Mouse (Mus musculus) liver, adult (tissue): ENCODE data around the gene Nop9.

Experiments
- GATA4 ChIP-seq: IDR thresholded peaks from 2 replicates; pipeline ENCODE4 v1.6.1; 2014; ENCODE audit warnings: mild to moderate bottlenecking, low read length; ENCODE audit not compliant: insufficient replicate concordance

Gene Nop9

GRCm38 (mm10) chr14:55779656-55780055 lies 34.2 kb downstream of the Nop9 start:
- TF ChIP-seq GATA4, result no peak

- TF ChIP-seq GATA4, result no peak
These were observed 35.2 kb downstream of the Nop9 start for GRCm38 (mm10) chr14:55780736-55781135.

- peak; percentile 80; the same call in 1 of the 2 replicates for TF ChIP-seq GATA4
These were observed 35.8 kb downstream of the Nop9 start for GRCm38 (mm10) chr14:55781310-55781709.

DNA sequence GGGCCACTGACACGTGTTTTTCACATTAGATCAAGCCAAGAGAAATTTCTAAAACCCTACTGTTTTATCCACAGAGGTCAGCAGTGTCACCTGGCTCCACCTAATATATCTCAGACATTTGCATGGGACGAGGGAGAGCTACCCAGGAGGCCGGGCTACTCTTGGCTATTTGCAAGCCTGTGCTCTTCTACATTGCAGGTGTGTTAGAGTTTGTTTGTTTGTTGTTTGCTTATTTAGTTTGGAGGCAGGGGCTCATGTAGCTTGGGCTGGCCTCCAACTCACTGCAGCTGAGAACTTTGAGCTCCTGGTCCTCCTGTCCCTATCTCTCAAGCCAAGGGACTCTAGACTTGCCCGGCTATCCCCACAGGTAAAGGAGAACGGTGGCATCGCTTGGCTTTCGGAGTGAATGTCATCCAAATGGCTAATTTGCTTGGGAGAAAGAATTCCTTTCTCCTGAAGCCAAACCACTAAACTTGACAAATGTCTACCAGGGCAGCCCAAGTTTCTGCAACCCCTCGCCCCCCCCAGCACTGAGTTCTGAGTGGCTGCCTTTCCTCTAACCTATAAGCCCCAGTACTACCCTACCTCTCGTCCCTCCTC lies 37.0 kb downstream of the Nop9 start:
- TF ChIP-seq GATA4, result no peak

DNA sequence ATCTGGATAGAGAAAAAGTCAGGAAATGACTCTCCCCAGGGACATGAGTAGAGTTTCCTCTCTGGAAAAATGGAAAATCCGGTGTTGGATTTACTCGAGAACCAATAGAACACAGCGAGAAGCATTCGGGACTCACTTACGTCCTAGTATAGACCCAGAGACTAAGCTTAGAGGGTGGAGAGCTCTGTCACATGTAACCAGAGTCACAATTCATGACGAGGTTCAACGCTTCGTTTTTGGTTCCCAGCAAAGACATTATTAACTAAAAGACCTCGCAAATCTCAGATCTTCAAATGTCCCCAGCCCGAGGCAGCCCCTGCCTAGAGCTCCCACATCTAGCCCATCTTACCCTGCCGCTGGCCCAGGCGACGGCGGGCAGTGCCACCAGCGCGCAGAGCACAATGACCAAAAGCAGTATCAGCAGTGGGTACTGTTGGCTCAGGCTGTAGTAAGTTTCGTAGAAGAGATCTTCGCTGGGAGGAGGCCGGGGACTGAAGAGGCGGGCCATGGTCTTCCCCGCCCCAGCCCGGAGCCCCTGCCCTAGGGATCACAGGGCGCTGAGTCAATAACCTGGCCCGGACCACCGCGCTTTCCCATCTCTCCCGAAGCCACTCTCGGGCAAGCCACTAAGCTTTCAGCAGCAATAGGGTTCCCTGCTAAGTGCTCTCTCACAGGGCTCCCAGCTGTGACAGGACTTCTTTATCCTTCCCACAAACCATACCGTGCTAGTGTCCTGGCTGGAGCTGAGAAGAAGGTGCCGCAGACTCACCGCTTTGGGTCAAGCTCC lies 37.9 kb downstream of the Nop9 start:
- no peak for TF ChIP-seq GATA4

- no peak for TF ChIP-seq GATA4
These were observed 38.4 kb downstream of the Nop9 start, which contains the start of gene Adcy4 for GRCm38 (mm10) chr14:55783958-55784235. Gene Adcy4 (minus strand): TSS chr14:55784095.

GRCm38 (mm10) chr14:55785195-55785594 lies 39.7 kb downstream of the Nop9 start:
- no peak for TF ChIP-seq GATA4

GRCm38 (mm10) chr14:55787731-55788130 lies 42.2 kb downstream of the Nop9 start:
- no peak for TF ChIP-seq GATA4

GRCm38 (mm10) chr14:55788256-55789050 lies 43.0 kb downstream of the Nop9 start, which contains the start of gene Ripk3:
Gene Ripk3 (minus strand): TSS chr14:55788865.
- no peak for TF ChIP-seq GATA4

GRCm38 (mm10) chr14:55793461-55793860 lies 48.0 kb downstream of the Nop9 start:
- TF ChIP-seq GATA4, result no peak

GRCm38 (mm10) chr14:55793946-55794345 lies 48.5 kb downstream of the Nop9 start:
- TF ChIP-seq GATA4, result no peak

DNA sequence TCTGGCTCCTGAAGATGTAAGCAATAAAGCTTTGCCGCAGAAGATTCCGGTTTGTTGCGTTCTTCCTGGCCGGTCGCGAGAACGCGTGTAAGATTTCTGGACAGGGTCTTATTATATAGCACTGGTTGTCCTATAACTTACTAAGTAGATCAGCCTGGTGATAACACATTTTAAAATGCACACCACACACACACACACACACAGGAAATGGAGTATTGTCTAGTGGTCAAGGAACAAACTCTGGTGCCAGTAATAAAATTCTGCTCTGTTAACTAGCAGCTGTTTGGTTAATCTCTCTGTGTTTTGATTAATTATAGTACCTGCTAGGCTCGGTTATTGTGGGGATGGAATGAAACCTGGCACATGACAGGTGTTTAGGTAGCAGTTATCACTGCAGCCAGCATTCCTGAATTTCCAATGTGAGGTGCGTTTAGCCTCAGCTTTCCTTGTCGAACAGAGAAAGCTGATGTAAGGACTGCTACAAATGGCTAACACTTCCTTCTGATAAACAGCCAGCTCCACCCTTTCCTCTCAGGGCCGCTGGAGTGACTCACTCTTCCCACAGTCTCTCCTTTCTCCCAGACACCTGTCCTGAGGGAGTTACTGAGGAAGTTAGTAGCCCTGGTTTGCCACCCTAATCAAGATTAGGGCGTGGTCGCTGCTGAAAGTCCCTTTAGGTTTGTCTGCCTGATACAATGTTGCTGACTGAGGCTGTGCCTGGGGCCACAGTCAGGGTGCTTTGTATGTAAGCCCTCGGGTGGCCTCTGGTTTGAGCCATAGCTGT lies 50.1 kb downstream of the Nop9 start:
- TF ChIP-seq GATA4, result peak; percentile 8; the same call in 1 of the 2 replicates
